Mouse (Mus musculus): ENCODE measurements around the gene Col25a1. TPM values are rescaled to one million over a fixed set of nuclear protein-coding genes. Genes with fewer than 3 reads are reported as not detected.
A peak's percentile ranks its signal among the peaks of the same experiment; 100 is the strongest.

The Col25a1 gene
- polyA plus RNA-seq, 1 experiment from 2014 or later, result 1.0 TPM

DNA sequence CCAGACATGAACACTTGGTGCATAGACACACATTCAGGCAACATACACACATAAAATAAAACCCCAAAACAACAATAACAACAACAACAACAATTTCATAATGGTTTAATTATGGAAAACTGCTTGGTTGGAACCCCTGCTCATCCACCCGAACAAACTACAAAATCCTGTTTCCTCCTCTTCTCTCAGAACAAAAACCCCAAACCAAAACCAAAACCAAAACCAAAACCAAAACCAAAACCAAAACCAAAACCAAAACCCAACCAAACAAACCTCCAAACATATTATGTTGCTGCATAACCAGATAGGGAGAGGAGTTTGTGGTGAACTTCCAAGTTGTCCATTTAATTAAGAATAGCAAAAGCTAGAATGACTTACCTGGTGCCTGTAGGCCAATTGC, 17.9 kb downstream of the Col25a1 start:
- Histone ChIP-seq H3K4me3 (ENCODE audit: low read depth, low read length) (no peak overlapping the region), H3K36me3 (ENCODE audit: control insufficient read depth, insufficient read depth) (no peaks in the 10 kb centered on the region), H3K27me3 (ENCODE audit: control insufficient read depth, insufficient read depth, low read depth, low read length) (no peaks in the 10 kb centered on the region), H3K9ac (ENCODE audit: low read depth, low read length) (no peak overlapping the region), H3K9me3 (replicated peaks; ENCODE audit: control insufficient read depth, low read length) (no peaks in the 10 kb centered on the region), H3K4me1 (ENCODE audit: control insufficient read depth, low read depth, low read length) (no peaks in the 10 kb centered on the region), H3K27ac (ENCODE audit: low read length) (no peak overlapping the region), H3K4me2 (ENCODE audit: low read depth, low read length) (no peak overlapping the region)
- WGBS (ENCODE audit: insufficient replicate concordance), result 31% methylated on average over 1 of the region's 1 CpGs
- ATAC-seq (ENCODE audit: low read depth), result no peak

DNA sequence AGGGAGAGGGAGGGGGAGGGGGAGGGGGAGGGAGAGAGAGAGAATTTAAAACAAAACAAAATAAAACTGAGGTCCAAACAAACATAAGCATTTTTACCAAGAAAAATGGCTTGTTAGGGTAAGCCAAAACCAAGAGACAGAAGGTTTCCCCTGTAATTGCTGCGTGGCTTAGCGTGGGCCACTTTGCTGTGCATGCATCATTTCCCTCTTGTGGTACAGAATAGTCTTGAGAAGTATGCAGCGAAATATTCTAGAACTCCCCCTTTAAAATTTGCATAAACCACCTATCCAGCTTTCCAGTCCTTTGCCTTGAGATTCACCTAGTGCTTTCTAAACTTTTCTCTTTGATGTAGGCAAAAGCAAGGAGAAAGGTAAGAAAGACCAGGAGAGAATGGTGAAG, 21.8 kb downstream of the Col25a1 start:
- H3K27ac ChIP-seq (ENCODE audit: low read length), result no peak overlapping the region
- no peaks in the 10 kb centered on the region for H3K36me3 ChIP-seq (ENCODE audit: control insufficient read depth, insufficient read depth)
- H3K4me2 ChIP-seq (ENCODE audit: low read depth, low read length), result no peak overlapping the region
- H3K9ac ChIP-seq (ENCODE audit: low read depth, low read length), result no peak overlapping the region
- WGBS (ENCODE audit: insufficient replicate concordance), result 56% methylated on average over 3 of the region's 3 CpGs
- H3K9me3 ChIP-seq (replicated peaks; ENCODE audit: control insufficient read depth, low read length), result no peaks in the 10 kb centered on the region
- no peaks in the 10 kb centered on the region for H3K4me1 ChIP-seq (ENCODE audit: control insufficient read depth, low read depth, low read length)
- H3K27me3 ChIP-seq (ENCODE audit: control insufficient read depth, insufficient read depth, low read depth, low read length), result no peaks in the 10 kb centered on the region
- ATAC-seq (ENCODE audit: low read depth), result no peak
- no peak overlapping the region for H3K4me3 ChIP-seq (ENCODE audit: low read depth, low read length)

- no peak for ATAC-seq (ENCODE audit: low read depth)
- Histone ChIP-seq H3K9me3 (replicated peaks; ENCODE audit: control insufficient read depth, low read length) (no peaks in the 10 kb centered on the region), H3K4me1 (ENCODE audit: control insufficient read depth, low read depth, low read length) (no peaks in the 10 kb centered on the region), H3K4me2 (ENCODE audit: low read depth, low read length) (no peak overlapping the region), H3K27me3 (ENCODE audit: control insufficient read depth, insufficient read depth, low read depth, low read length) (no peaks in the 10 kb centered on the region), H3K36me3 (ENCODE audit: control insufficient read depth, insufficient read depth) (no peaks in the 10 kb centered on the region), H3K27ac (ENCODE audit: low read length) (no peak overlapping the region), H3K9ac (ENCODE audit: low read depth, low read length) (no peak overlapping the region), H3K4me3 (ENCODE audit: low read depth, low read length) (no peak overlapping the region)
- WGBS (ENCODE audit: insufficient replicate concordance), result 50% methylated on average over 3 of the region's 3 CpGs
Observed at GRCm38 (mm10) chr3:130157551-130157950, 26.2 kb downstream of the Col25a1 start.

DNA sequence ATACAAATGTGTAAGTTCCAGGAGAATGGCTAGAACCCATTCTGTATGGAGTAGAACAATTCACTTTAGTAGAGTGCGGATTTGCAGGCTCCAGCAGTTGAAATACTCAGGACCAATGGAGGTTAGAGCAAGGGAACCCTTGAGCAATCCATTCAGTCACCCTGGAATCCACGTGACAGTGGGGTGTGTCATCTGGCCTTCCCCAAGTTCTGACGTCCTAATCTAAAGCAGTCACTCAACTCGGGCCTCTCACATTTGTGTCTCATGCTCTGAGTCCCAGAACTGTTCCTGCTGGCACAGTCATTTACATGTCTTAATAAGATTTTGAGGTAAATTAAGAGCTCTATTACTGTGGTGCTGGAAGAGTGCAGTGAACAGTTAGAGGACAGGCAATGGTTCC, 28.6 kb downstream of the Col25a1 start:
- no peak overlapping the region for H3K9ac ChIP-seq (ENCODE audit: low read depth, low read length)
- H3K4me3 ChIP-seq (ENCODE audit: low read depth, low read length), result no peak overlapping the region
- H3K9me3 ChIP-seq (replicated peaks; ENCODE audit: control insufficient read depth, low read length), result no peaks in the 10 kb centered on the region
- H3K4me1 ChIP-seq (ENCODE audit: control insufficient read depth, low read depth, low read length), result no peaks in the 10 kb centered on the region
- ATAC-seq (ENCODE audit: low read depth), result no peak
- no peaks in the 10 kb centered on the region for H3K36me3 ChIP-seq (ENCODE audit: control insufficient read depth, insufficient read depth)
- H3K4me2 ChIP-seq (ENCODE audit: low read depth, low read length), result no peak overlapping the region
- WGBS (ENCODE audit: insufficient replicate concordance), result 48% methylated on average over 4 of the region's 4 CpGs
- H3K27me3 ChIP-seq (ENCODE audit: control insufficient read depth, insufficient read depth, low read depth, low read length), result no peaks in the 10 kb centered on the region
- H3K27ac ChIP-seq (ENCODE audit: low read length), result no peak overlapping the region

DNA sequence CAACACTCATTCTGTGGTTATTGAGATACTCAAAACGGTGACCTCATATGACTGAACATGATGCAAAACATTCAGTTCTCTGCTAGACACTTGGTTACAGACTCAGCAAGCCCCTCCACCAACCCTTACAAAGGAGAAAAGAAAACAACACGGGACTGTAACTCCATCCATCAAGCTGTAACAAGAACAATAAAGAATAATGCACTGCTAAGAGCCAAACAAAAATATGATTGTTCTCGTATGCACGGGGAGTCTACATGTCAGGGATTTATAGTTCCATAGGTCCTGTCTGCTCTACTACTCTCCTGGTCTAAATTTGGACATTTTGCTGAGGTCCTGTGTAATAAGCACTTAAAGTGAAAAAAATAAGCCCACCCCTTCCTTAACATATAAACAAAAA, 29.6 kb downstream of the Col25a1 start:
- H3K27me3 ChIP-seq (ENCODE audit: control insufficient read depth, insufficient read depth, low read depth, low read length), result no peaks in the 10 kb centered on the region
- 43% methylated on average over 4 of the region's 4 CpGs for WGBS (ENCODE audit: insufficient replicate concordance)

DNA sequence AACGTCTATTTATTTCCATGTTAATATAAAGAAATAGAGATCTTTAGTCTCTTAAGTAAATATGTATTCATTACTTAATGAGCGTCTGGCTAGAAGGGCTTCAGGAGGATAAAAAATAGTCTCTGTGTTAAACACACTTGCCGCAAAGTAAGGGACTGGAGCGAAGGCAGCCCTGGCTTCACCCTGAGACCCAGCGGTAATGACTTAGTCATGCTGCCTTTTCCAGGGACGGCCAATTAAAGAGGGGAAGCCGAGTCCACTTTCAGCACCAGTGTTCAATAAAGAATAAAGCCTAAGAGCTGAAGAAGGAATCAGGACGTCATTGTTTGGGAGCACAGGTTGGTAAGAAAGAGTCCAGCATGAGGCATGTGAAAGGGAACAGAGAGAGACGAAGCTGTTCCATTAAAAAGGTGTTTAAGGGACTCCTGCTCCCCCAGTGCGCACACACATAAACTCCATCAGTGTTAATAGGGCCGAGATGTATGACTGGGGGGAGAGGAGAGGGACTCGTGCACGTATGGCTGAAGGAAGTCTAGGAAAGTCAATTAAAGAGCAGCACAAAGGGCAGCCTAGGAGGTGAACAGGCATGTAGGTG, 30.1 kb downstream of the Col25a1 start:
- Histone ChIP-seq H3K4me1 (ENCODE audit: control insufficient read depth, low read depth, low read length) (no peaks in the 10 kb centered on the region), H3K36me3 (ENCODE audit: control insufficient read depth, insufficient read depth) (no peaks in the 10 kb centered on the region), H3K27me3 (ENCODE audit: control insufficient read depth, insufficient read depth, low read depth, low read length) (no peaks in the 10 kb centered on the region), H3K9ac (ENCODE audit: low read depth, low read length) (no peak overlapping the region), H3K4me3 (ENCODE audit: low read depth, low read length) (no peak overlapping the region), H3K4me2 (ENCODE audit: low read depth, low read length) (no peak overlapping the region), H3K27ac (ENCODE audit: low read length) (no peak overlapping the region), H3K9me3 (replicated peaks; ENCODE audit: control insufficient read depth, low read length) (no peaks in the 10 kb centered on the region)
- WGBS (ENCODE audit: insufficient replicate concordance), result 59% methylated on average over 13 of the region's 13 CpGs
- ATAC-seq (ENCODE audit: low read depth), result no peak

More for the DNA sequence above, 29.6 kb downstream of the Col25a1 start:
- H3K4me1 ChIP-seq (ENCODE audit: control insufficient read depth, low read depth, low read length), result no peaks in the 10 kb centered on the region
- H3K4me3 ChIP-seq (ENCODE audit: low read depth, low read length), result no peak overlapping the region
- no peak overlapping the region for H3K27ac ChIP-seq (ENCODE audit: low read length)
- ATAC-seq (ENCODE audit: low read depth), result no peak
- H3K4me2 ChIP-seq (ENCODE audit: low read depth, low read length), result no peak overlapping the region
- H3K9ac ChIP-seq (ENCODE audit: low read depth, low read length), result no peak overlapping the region
- H3K36me3 ChIP-seq (ENCODE audit: control insufficient read depth, insufficient read depth), result no peaks in the 10 kb centered on the region
- H3K9me3 ChIP-seq (replicated peaks; ENCODE audit: control insufficient read depth, low read length), result no peaks in the 10 kb centered on the region

- Histone ChIP-seq H3K9me3 (replicated peaks; ENCODE audit: control insufficient read depth, low read length) (no peaks in the 10 kb centered on the region), H3K27ac (ENCODE audit: low read length) (no peak overlapping the region), H3K27me3 (ENCODE audit: control insufficient read depth, insufficient read depth, low read depth, low read length) (no peaks in the 10 kb centered on the region), H3K4me1 (ENCODE audit: control insufficient read depth, low read depth, low read length) (no peaks in the 10 kb centered on the region), H3K9ac (ENCODE audit: low read depth, low read length) (no peak overlapping the region), H3K4me3 (ENCODE audit: low read depth, low read length) (no peak overlapping the region), H3K36me3 (ENCODE audit: control insufficient read depth, insufficient read depth) (no peaks in the 10 kb centered on the region), H3K4me2 (ENCODE audit: low read depth, low read length) (no peak overlapping the region)
- no peak for ATAC-seq (ENCODE audit: low read depth)
- WGBS (ENCODE audit: insufficient replicate concordance), result 40% methylated on average over 4 of the region's 4 CpGs
Observed at GRCm38 (mm10) chr3:130166875-130167274, 35.6 kb downstream of the Col25a1 start.

GRCm38 (mm10) chr3:130172764-130173163, 41.5 kb downstream of the Col25a1 start:
- Histone ChIP-seq H3K9me3 (replicated peaks; ENCODE audit: control insufficient read depth, low read length) (no peaks in the 10 kb centered on the region), H3K4me1 (ENCODE audit: control insufficient read depth, low read depth, low read length) (no peaks in the 10 kb centered on the region), H3K36me3 (ENCODE audit: control insufficient read depth, insufficient read depth) (no peaks in the 10 kb centered on the region), H3K27me3 (ENCODE audit: control insufficient read depth, insufficient read depth, low read depth, low read length) (no peaks in the 10 kb centered on the region), H3K27ac (ENCODE audit: low read length) (no peak overlapping the region), H3K9ac (ENCODE audit: low read depth, low read length) (no peak overlapping the region), H3K4me3 (ENCODE audit: low read depth, low read length) (no peak overlapping the region), H3K4me2 (ENCODE audit: low read depth, low read length) (no peak overlapping the region)
- no peak for ATAC-seq (ENCODE audit: low read depth)
- 44% methylated on average over 17 of the region's 17 CpGs for WGBS (ENCODE audit: insufficient replicate concordance)

DNA sequence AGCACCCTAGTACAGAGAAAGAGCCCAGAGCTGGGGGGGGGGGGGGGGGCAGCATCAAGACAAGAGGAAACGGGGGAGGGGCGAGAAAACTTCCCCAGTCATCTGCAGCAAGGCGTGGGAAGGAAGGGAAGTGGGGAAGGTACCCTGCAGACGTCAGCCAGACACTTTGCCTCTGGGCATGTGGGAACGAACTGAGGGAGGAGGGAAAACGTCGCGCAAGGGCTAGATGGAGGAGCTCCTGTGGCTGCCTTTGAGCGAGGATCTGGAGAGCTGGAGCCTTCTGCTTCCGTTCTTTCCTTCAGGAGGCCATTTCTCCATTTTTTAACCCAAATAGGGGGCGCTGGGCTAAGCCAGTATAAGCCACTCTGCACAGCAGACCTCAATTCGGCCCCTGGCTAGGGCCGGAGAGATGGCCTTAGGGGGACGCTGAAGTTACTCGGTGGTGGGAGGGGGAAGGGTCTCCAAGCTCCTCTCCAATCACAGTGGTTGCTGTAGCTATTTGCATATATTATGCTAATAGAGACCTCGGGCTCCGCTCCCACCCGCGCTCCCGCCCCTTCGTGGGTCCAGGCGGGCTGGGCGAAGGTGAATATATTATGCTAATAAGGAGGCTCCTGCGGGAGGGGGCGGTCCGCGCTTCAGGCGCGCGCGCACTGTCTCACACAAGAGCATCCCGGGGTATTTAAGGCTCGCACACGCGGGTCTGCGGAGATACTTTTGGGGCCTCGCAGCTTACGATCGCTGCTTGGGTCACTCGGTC, 49.1 kb downstream of the Col25a1 start:
- ATAC-seq (ENCODE audit: low read depth), result peak; percentile 71
- H3K36me3 ChIP-seq (ENCODE audit: control insufficient read depth, insufficient read depth), result no peaks in the 10 kb centered on the region
- H3K4me1 ChIP-seq (ENCODE audit: control insufficient read depth, low read depth, low read length), result no peaks in the 10 kb centered on the region; the same call in 1 of the 2 replicates
- no peaks in the 10 kb centered on the region for H3K9me3 ChIP-seq (replicated peaks; ENCODE audit: control insufficient read depth, low read length)
- H3K27ac ChIP-seq (ENCODE audit: low read length), result no peak overlapping the region; the same call in 1 of the 2 replicates
- under 1% methylated on average over 40 of the region's 40 CpGs for WGBS (ENCODE audit: insufficient replicate concordance)
- peak overlapping the region; percentile 65 for H3K4me2 ChIP-seq (ENCODE audit: low read depth, low read length)
- H3K4me3 ChIP-seq (ENCODE audit: low read depth, low read length), result peak overlapping the region; percentile 43
- H3K27me3 ChIP-seq (ENCODE audit: control insufficient read depth, insufficient read depth, low read depth, low read length), result peaks cover 19% of the 10 kb centered on the region
- no peak overlapping the region for H3K9ac ChIP-seq (ENCODE audit: low read depth, low read length)
